Mouse (Mus musculus): Measurements from ENCODE around the gene Ldhd. TPM values are rescaled to one million over a fixed set of nuclear protein-coding genes. Genes with fewer than 3 reads are reported as not detected.

Ldhd gene
- total and polyA plus RNA-seq, 3 experiments, result 0.04 TPM; not detected in 2

GRCm38 (mm10) chr8:111618273-111618672, 11.9 kb downstream of the Ldhd start:
- Histone ChIP-seq H3K36me3 (ENCODE audit: control insufficient read depth in 1 of 2, insufficient read depth in 2 of 2, low read length in 2 of 2) (no peaks in the 10 kb centered on the region), H3K4me1 (ENCODE audit: control insufficient read depth in 1 of 2, insufficient read depth in 2 of 2, low read length in 2 of 2) (no peaks in the 10 kb centered on the region), H3K27ac (ENCODE audit: control insufficient read depth, low read depth, low read length) (no peak overlapping the region)

GRCm38 (mm10) chr8:111617812-111618211, 12.4 kb downstream of the Ldhd start:
- TF ChIP-seq RCOR1 (IDR thresholded peaks at IDR 0.05; ENCODE audit: low read depth, low read length), result no peak
- no peak for TF ChIP-seq CTCF (IDR thresholded peaks at IDR 0.05 in 2 of 3, conservative IDR thresholded peaks at IDR 0.05 in 1 of 3; ENCODE audit: control insufficient read depth in 1 of 3, insufficient read depth in 1 of 3, low read depth in 2 of 3, low read length in 3 of 3, poor library complexity in 1 of 3, severe bottlenecking in 1 of 3)
- TF ChIP-seq MAZ (IDR thresholded peaks at IDR 0.05; ENCODE audit: low read depth, low read length), result no peak
- TF ChIP-seq POLR2AphosphoS2 (IDR thresholded peaks at IDR 0.05; ENCODE audit: low read length), result no peak
- TF ChIP-seq MYB (IDR thresholded peaks at IDR 0.05; ENCODE audit: low read depth, low read length), result no peak
- no peak for TF ChIP-seq ZKSCAN1 (IDR thresholded peaks at IDR 0.05; ENCODE audit: low read depth, low read length)
- no peak for TF ChIP-seq CHD2 (IDR thresholded peaks at IDR 0.05; ENCODE audit: low read length)
- no peak for TF ChIP-seq SIN3A (IDR thresholded peaks at IDR 0.05; ENCODE audit: low read length)
- TF ChIP-seq MEF2A (IDR thresholded peaks at IDR 0.05; ENCODE audit: extremely low read depth, insufficient replicate concordance, low read depth, low read length, poor library complexity, severe bottlenecking), result no peak
- no peak for TF ChIP-seq USF2 (IDR thresholded peaks at IDR 0.05; ENCODE audit: borderline replicate concordance in 1 of 2, insufficient read depth in 1 of 2, low read depth in 1 of 2, low read length in 2 of 2)
- TF ChIP-seq GATA1 (IDR thresholded peaks at IDR 0.05; ENCODE audit: low read depth, low read length), result no peak
- TF ChIP-seq ELF1 (IDR thresholded peaks at IDR 0.05; ENCODE audit: low read depth, low read length), result no peak
- Histone ChIP-seq H3K4me3 (ENCODE audit: control insufficient read depth in 1 of 2, insufficient read depth in 1 of 2, low read depth in 2 of 2, low read length in 2 of 2) (no peak overlapping the region), H3K9ac (ENCODE audit: control insufficient read depth, low read depth, low read length, poor library complexity, severe bottlenecking) (no peak overlapping the region), H3K4me1 (ENCODE audit: control insufficient read depth in 1 of 2, insufficient read depth in 2 of 2, low read length in 2 of 2) (no peaks in the 10 kb centered on the region), H3K79me2 (ENCODE audit: control insufficient read depth, insufficient read depth, low read length, poor library complexity) (no peaks in the 10 kb centered on the region), H3K27me3 (ENCODE audit: control insufficient read depth in 1 of 2, insufficient read depth in 2 of 2, low read length in 2 of 2) (no peaks in the 10 kb centered on the region), H3K36me3 (ENCODE audit: control insufficient read depth in 1 of 2, insufficient read depth in 2 of 2, low read length in 2 of 2) (no peaks in the 10 kb centered on the region), H3K9me3 (replicated peaks; ENCODE audit: insufficient read depth, low read length) (no peaks in the 10 kb centered on the region), H3K27ac (ENCODE audit: control insufficient read depth, low read depth, low read length) (no peak overlapping the region)
- DNase-seq (ENCODE audit: low read depth, low spot score), result no peak

More at GRCm38 (mm10) chr8:111618273-111618672, 11.9 kb downstream of the Ldhd start:
- no peak for TF ChIP-seq MYB (IDR thresholded peaks at IDR 0.05; ENCODE audit: low read depth, low read length)
- no peak for TF ChIP-seq MAX (IDR thresholded peaks at IDR 0.05; ENCODE audit: low read length)
- no peak for DNase-seq (ENCODE audit: low read depth, low spot score)
- H3K4me3 ChIP-seq (ENCODE audit: control insufficient read depth in 1 of 2, insufficient read depth in 1 of 2, low read depth in 2 of 2, low read length in 2 of 2), result no peak overlapping the region
- H3K9me3 ChIP-seq (replicated peaks; ENCODE audit: insufficient read depth, low read length), result no peaks in the 10 kb centered on the region
- H3K27me3 ChIP-seq (ENCODE audit: control insufficient read depth in 1 of 2, insufficient read depth in 2 of 2, low read length in 2 of 2), result no peaks in the 10 kb centered on the region
- no peak overlapping the region for H3K9ac ChIP-seq (ENCODE audit: control insufficient read depth, low read depth, low read length, poor library complexity, severe bottlenecking)
- H3K79me2 ChIP-seq (ENCODE audit: control insufficient read depth, insufficient read depth, low read length, poor library complexity), result no peaks in the 10 kb centered on the region

All from MEL (cell line).